Comparison of ENCODE assay signal across 7 mouse cellular contexts in genomic region chr15:27630601-27631383, GRCm38 (mm10). TPM values are rescaled to one million over a fixed set of nuclear protein-coding genes. Genes with fewer than 3 reads are reported as not detected.
DNase-seq lines count a peak whose midpoint lies in the region; ATAC-seq lines count a peak whose summit lies in the region.

Otulin (minus strand) TSS chr15:27630693.

- no peaks in the 10 kb centered on the region for H3K9me3 ChIP-seq in embryonic facial prominence, embryonic 11.5 days (replicated peaks; ENCODE audit: control insufficient read depth, low read length)
- H3K9me3 ChIP-seq in limb, embryonic 10.5 days (replicated peaks): no peaks in the 10 kb centered on the region
- H3K9me3 ChIP-seq in midbrain, embryonic 13.5 days: no peaks in the 10 kb centered on the region

- H3K9ac ChIP-seq in embryonic facial prominence, embryonic 11.5 days (replicated peaks; ENCODE audit: low read length): peak within 1 kb of the TSS; percentile 81
- H3K9ac ChIP-seq in midbrain, embryonic 13.5 days (replicated peaks): peak within 1 kb of the TSS; percentile 83

- H3K27me3 ChIP-seq in embryonic facial prominence, embryonic 11.5 days (ENCODE audit: control insufficient read depth, insufficient read depth, low read length): no peaks in the 10 kb centered on the region
- H3K27me3 ChIP-seq in limb, embryonic 10.5 days (ENCODE audit: low read depth, poor library complexity, severe bottlenecking): no peaks in the 10 kb centered on the region
- H3K27me3 ChIP-seq in midbrain, embryonic 13.5 days: no peaks in the 10 kb centered on the region

- no peaks in the 10 kb centered on the region; the same call in 1 of the 2 replicates for H3K4me1 ChIP-seq in embryonic facial prominence, embryonic 11.5 days (ENCODE audit: control insufficient read depth, insufficient read depth, low read length)
- peaks cover 19% of the 10 kb centered on the region for H3K4me1 ChIP-seq in limb, embryonic 10.5 days
- peaks cover 26% of the 10 kb centered on the region for H3K4me1 ChIP-seq in midbrain, embryonic 13.5 days (replicated peaks)

- ATAC-seq in embryonic facial prominence, embryonic 11.5 days (replicated peaks; ENCODE audit: insufficient number of reproducible peaks, low FRiP score, low TSS enrichment, low read depth): peak; percentile 99
- ATAC-seq in granulocyte monocyte progenitor cell, adult 5-6 weeks (replicated peaks; ENCODE audit: poor library complexity, severe bottlenecking): peak; percentile 90
- peak; percentile 99 for ATAC-seq in midbrain, embryonic 13.5 days

- H3K36me3 ChIP-seq in embryonic facial prominence, embryonic 11.5 days (replicated peaks; ENCODE audit: control insufficient read depth, insufficient read depth, low read depth, low read length): no peaks in the 10 kb centered on the region
- H3K36me3 ChIP-seq in limb, embryonic 10.5 days: peaks cover 16% of the 10 kb centered on the region
- H3K36me3 ChIP-seq in midbrain, embryonic 13.5 days: peaks cover 12% of the 10 kb centered on the region

- 7% methylated on average over 55 of the region's 56 CpGs for WGBS in embryonic facial prominence, embryonic 11.5 days
- WGBS in limb, embryonic 10.5 days: 6% methylated on average over 56 of the region's 56 CpGs
- WGBS in midbrain, embryonic 13.5 days: 7% methylated on average over 55 of the region's 56 CpGs

- peak within 1 kb of the TSS; percentile 93 for H3K4me3 ChIP-seq in embryonic facial prominence, embryonic 11.5 days (ENCODE audit: low read depth, low read length)
- peak within 1 kb of the TSS; percentile 89 for H3K4me3 ChIP-seq in limb, embryonic 10.5 days
- peak within 1 kb of the TSS; percentile 91 for H3K4me3 ChIP-seq in midbrain, embryonic 13.5 days (replicated peaks)

- peak within 1 kb of the TSS; percentile 72 for H3K4me2 ChIP-seq in embryonic facial prominence, embryonic 11.5 days (ENCODE audit: low read depth, low read length)
- peak within 1 kb of the TSS; percentile 76 for H3K4me2 ChIP-seq in midbrain, embryonic 13.5 days (replicated peaks)

- peak within 1 kb of the TSS; percentile 59; the same call in 1 of the 2 replicates for H3K27ac ChIP-seq in embryonic facial prominence, embryonic 11.5 days (replicated peaks; ENCODE audit: low read depth, low read length)
- peak within 1 kb of the TSS; percentile 90 for H3K27ac ChIP-seq in limb, embryonic 10.5 days
- peak within 1 kb of the TSS; percentile 62; the same call in 1 of the 2 replicates for H3K27ac ChIP-seq in midbrain, embryonic 13.5 days

- peak; percentile 100 for DNase-seq in adrenal gland, postnatal 14 days
- peak; percentile 99 for DNase-seq in embryonic facial prominence, embryonic 11.5 days (ENCODE audit: low spot score)
- peak; percentile 97 for DNase-seq in kidney, adult 11 months
- DNase-seq in limb, embryonic 10.5 days (ENCODE audit: low spot score): peak; percentile 100
- peak; percentile 99 for DNase-seq in spleen, adult 12 weeks (ENCODE audit: low spot score)

RNA-seq across cellular contexts. Expression of gene Otulin, which starts in this region (rescaled TPM):
- total RNA-seq in adrenal gland, postnatal 14 days (2021): 37.1 and 43.6 TPM in 2 replicates
- polyA plus RNA-seq in embryonic facial prominence, embryonic 11.5 days (2014; fragmentation: Nextera tagmentation; extraction: Ambion mirVana): 38.0 and 41.1 TPM in 2 replicates
- total RNA-seq in granulocyte monocyte progenitor cell, adult 5-6 weeks (2014; fragmentation: Nextera tagmentation): 55.0 and 74.2 TPM in 2 replicates
- 41.3 and 50.3 TPM in 2 replicates for total RNA-seq in granulocyte monocyte progenitor cell, adult 5-6 weeks (2017)
- polyA plus RNA-seq in limb, embryonic 10.5 days (2016; fragmentation: Nextera tagmentation; extraction: Ambion mirVana): 28.9 and 30.6 TPM in 2 replicates
- polyA plus RNA-seq in midbrain, embryonic 13.5 days (2015; fragmentation: Nextera tagmentation; extraction: Ambion mirVana): 20.4 and 24.3 TPM in 2 replicates

Comparison
In these comparisons a context has a peak if more than half of its experiments do, and no peak if none do; other contexts are left out.
1. Peak in every context shown above with its lines: DNase-seq, ATAC-seq, H3K4me3 ChIP-seq and H3K27ac ChIP-seq.